Mouse (Mus musculus): ENCODE measurements around the gene Polm. TPM values are rescaled to one million over a fixed set of nuclear protein-coding genes. Genes with fewer than 3 reads are reported as not detected.
"Not testable (repeated sequence)": the region's sequence is repeated elsewhere in the genome, so short reads cannot be mapped to it uniquely, and the experiment has no call there.

Polm gene
- polyA plus RNA-seq, 1 experiment = 0.13 TPM

GRCm38 (mm10) chr11:5827931-5828330, 9.9 kb downstream of the Polm start:
- no peaks in the 10 kb centered on the region for H3K27me3 ChIP-seq (ENCODE audit: control insufficient read depth)
- TF ChIP-seq TAL1 (IDR thresholded peaks at IDR 0.05; ENCODE audit: low read length) = no peak
- TF ChIP-seq GATA1 (IDR thresholded peaks at IDR 0.05; ENCODE audit: low read length) = no peak
- H3K4me3 ChIP-seq (replicated peaks) = no peak overlapping the region
- peaks cover 7% of the 10 kb centered on the region for H3K4me1 ChIP-seq (ENCODE audit: control insufficient read depth)
- peaks cover 27% of the 10 kb centered on the region for H3K36me3 ChIP-seq (ENCODE audit: control insufficient read depth)
- H3K9me3 ChIP-seq (ENCODE audit: control insufficient read depth, low read length) = no peaks in the 10 kb centered on the region

GRCm38 (mm10) chr11:5825432-5825831, 12.4 kb downstream of the Polm start:
- Histone ChIP-seq H3K27me3 (ENCODE audit: control insufficient read depth) (no peaks in the 10 kb centered on the region), H3K9me3 (ENCODE audit: control insufficient read depth, low read length) (no peaks in the 10 kb centered on the region), H3K4me1 (ENCODE audit: control insufficient read depth) (peaks cover 7% of the 10 kb centered on the region), H3K36me3 (ENCODE audit: control insufficient read depth) (peaks cover 19% of the 10 kb centered on the region), H3K4me3 (replicated peaks) (no peak overlapping the region)
- TF ChIP-seq TAL1 (IDR thresholded peaks at IDR 0.05; ENCODE audit: low read length) = no peak
- no peak for TF ChIP-seq GATA1 (IDR thresholded peaks at IDR 0.05; ENCODE audit: low read length)

GRCm38 (mm10) chr11:5819223-5819622, 18.6 kb downstream of the Polm start:
- Histone ChIP-seq H3K27me3 (ENCODE audit: control insufficient read depth) (0 out of 2 replicates have a peak, but pooled peaks cover 2% of the 10 kb centered on the region), H3K4me3 (replicated peaks) (no peak overlapping the region), H3K4me1 (ENCODE audit: control insufficient read depth) (no peaks in the 10 kb centered on the region), H3K9me3 (ENCODE audit: control insufficient read depth, low read length) (peaks cover 2% of the 10 kb centered on the region; the same call in 1 of the 2 replicates), H3K36me3 (ENCODE audit: control insufficient read depth) (no peaks in the 10 kb centered on the region)
- TF ChIP-seq TAL1 (IDR thresholded peaks at IDR 0.05; ENCODE audit: low read length) = no peak
- TF ChIP-seq GATA1 (IDR thresholded peaks at IDR 0.05; ENCODE audit: low read length) = no peak

GRCm38 (mm10) chr11:5813381-5813780, 24.4 kb downstream of the Polm start:
- Histone ChIP-seq H3K4me1 (ENCODE audit: control insufficient read depth) (no peaks in the 10 kb centered on the region), H3K36me3 (ENCODE audit: control insufficient read depth) (no peaks in the 10 kb centered on the region), H3K9me3 (ENCODE audit: control insufficient read depth, low read length) (peaks cover 2% of the 10 kb centered on the region; the same call in 1 of the 2 replicates), H3K4me3 (replicated peaks) (no peak overlapping the region), H3K27me3 (ENCODE audit: control insufficient read depth) (0 out of 2 replicates have a peak, but pooled peaks cover 2% of the 10 kb centered on the region)
- TF ChIP-seq GATA1 (IDR thresholded peaks at IDR 0.05; ENCODE audit: low read length) (no peak), TAL1 (IDR thresholded peaks at IDR 0.05; ENCODE audit: low read length) (no peak)

GRCm38 (mm10) chr11:5809487-5809886, 28.3 kb downstream of the Polm start:
- H3K4me1 ChIP-seq (ENCODE audit: control insufficient read depth); H3K9me3 ChIP-seq (ENCODE audit: control insufficient read depth, low read length); H3K36me3 ChIP-seq (ENCODE audit: control insufficient read depth); H3K27me3 ChIP-seq (ENCODE audit: control insufficient read depth); H3K4me3 ChIP-seq (replicated peaks): not testable (repeated sequence)

- Histone ChIP-seq H3K9me3 (ENCODE audit: control insufficient read depth, low read length) (no peaks in the 10 kb centered on the region), H3K27me3 (ENCODE audit: control insufficient read depth) (no peaks in the 10 kb centered on the region), H3K4me3 (replicated peaks) (no peak overlapping the region)
Observed at GRCm38 (mm10) chr11:5807956-5808355, 29.9 kb downstream of the Polm start.

GRCm38 (mm10) chr11:5805711-5806110, 32.1 kb downstream of the Polm start:
- H3K36me3 ChIP-seq (ENCODE audit: control insufficient read depth) = peaks cover 9% of the 10 kb centered on the region
- H3K9me3 ChIP-seq (ENCODE audit: control insufficient read depth, low read length) = no peaks in the 10 kb centered on the region
- peaks cover 8% of the 10 kb centered on the region for H3K4me1 ChIP-seq (ENCODE audit: control insufficient read depth)
- H3K4me3 ChIP-seq (replicated peaks) = no peak overlapping the region
- H3K27me3 ChIP-seq (ENCODE audit: control insufficient read depth) = no peaks in the 10 kb centered on the region
- no peak for TF ChIP-seq GATA1 (IDR thresholded peaks at IDR 0.05; ENCODE audit: low read length)
- TF ChIP-seq TAL1 (IDR thresholded peaks at IDR 0.05; ENCODE audit: low read length) = no peak

More at GRCm38 (mm10) chr11:5807956-5808355, 29.9 kb downstream of the Polm start:
- Histone ChIP-seq H3K36me3 (ENCODE audit: control insufficient read depth) (no peaks in the 10 kb centered on the region), H3K4me1 (ENCODE audit: control insufficient read depth) (peaks cover 7% of the 10 kb centered on the region)
- TF ChIP-seq GATA1 (IDR thresholded peaks at IDR 0.05; ENCODE audit: low read length) (no peak), TAL1 (IDR thresholded peaks at IDR 0.05; ENCODE audit: low read length) (no peak)

GRCm38 (mm10) chr11:5804174-5804573, 33.6 kb downstream of the Polm start:
- H3K27me3 ChIP-seq (ENCODE audit: control insufficient read depth) = no peaks in the 10 kb centered on the region
- H3K4me3 ChIP-seq (replicated peaks) = no peak overlapping the region
- no peaks in the 10 kb centered on the region for H3K9me3 ChIP-seq (ENCODE audit: control insufficient read depth, low read length)
- H3K36me3 ChIP-seq (ENCODE audit: control insufficient read depth) = peaks cover 24% of the 10 kb centered on the region
- H3K4me1 ChIP-seq (ENCODE audit: control insufficient read depth) = peaks cover 8% of the 10 kb centered on the region
- no peak for TF ChIP-seq TAL1 (IDR thresholded peaks at IDR 0.05; ENCODE audit: low read length)
- TF ChIP-seq GATA1 (IDR thresholded peaks at IDR 0.05; ENCODE audit: low read length) = no peak

GRCm38 (mm10) chr11:5803551-5803981, 34.2 kb downstream of the Polm start, which contains the start of gene Pgam2:
TSS of gene Pgam2 (minus strand) at chr11:5803733.
- Histone ChIP-seq H3K4me3 (replicated peaks) (no peak within 1 kb of the TSS), H3K27me3 (ENCODE audit: control insufficient read depth) (no peaks in the 10 kb centered on the region), H3K4me1 (ENCODE audit: control insufficient read depth) (peaks cover 8% of the 10 kb centered on the region), H3K9me3 (ENCODE audit: control insufficient read depth, low read length) (no peaks in the 10 kb centered on the region), H3K36me3 (ENCODE audit: control insufficient read depth) (peaks cover 30% of the 10 kb centered on the region)
- TF ChIP-seq GATA1 (IDR thresholded peaks at IDR 0.05; ENCODE audit: low read length) (no peak), TAL1 (IDR thresholded peaks at IDR 0.05; ENCODE audit: low read length) (no peak)

Measured in erythroblast, embryonic 14.5 days (primary cell).